Mouse (Mus musculus) liver, embryonic 14 days (tissue): ENCODE measurements around the gene Ccdc186. TPM values are rescaled to one million over a fixed set of nuclear protein-coding genes. Genes with fewer than 3 reads are reported as not detected.

Experiments used
- polyA plus RNA-seq: library from polyadenylated mRNA; depleted of rRNA; stranded (reverse); fragments of >200 nt; gene quantifications from 2 replicates; pipeline ENCODE4 v1.2.3, GENCODE M21; 2012; rRNA removed

Ccdc186 gene
- 2.6 and 2.8 TPM in 2 replicates for polyA plus RNA-seq

DNA sequence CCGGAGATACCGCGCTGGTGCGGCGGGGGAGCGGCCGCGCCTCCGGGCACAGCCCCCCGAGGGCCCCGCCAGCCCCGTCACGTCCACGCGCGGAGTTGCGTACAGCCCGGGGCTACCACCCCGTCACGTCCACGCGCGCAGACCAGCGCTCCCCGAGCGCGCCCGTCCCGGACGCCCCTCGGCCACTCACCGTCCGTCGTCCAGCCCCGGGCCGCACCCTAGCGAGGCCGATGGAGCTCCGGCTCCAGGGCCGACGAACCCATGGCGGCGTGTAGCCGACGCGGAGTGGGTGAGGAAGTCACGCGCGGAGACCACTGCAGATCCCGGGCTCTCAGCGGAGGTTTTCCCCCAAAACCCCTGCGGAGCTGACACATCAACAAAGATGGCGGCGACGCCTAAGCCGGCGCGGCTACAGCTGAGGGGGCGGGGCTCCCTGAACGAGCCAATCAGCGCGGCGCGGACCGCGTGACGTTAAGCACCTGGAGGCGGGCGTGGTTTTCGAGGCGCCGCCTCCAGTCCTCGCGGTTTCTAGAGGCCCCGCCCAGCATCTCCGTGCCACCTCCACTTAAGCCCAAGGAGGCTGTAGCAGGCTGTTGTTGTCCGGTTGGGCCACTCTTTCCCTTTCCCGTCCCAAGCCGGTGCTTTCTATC is at the start of gene Ccdc186:
Gene Ccdc186 (minus strand): TSS at position 393 of the 650 bp plus-strand sequence.

DNA sequence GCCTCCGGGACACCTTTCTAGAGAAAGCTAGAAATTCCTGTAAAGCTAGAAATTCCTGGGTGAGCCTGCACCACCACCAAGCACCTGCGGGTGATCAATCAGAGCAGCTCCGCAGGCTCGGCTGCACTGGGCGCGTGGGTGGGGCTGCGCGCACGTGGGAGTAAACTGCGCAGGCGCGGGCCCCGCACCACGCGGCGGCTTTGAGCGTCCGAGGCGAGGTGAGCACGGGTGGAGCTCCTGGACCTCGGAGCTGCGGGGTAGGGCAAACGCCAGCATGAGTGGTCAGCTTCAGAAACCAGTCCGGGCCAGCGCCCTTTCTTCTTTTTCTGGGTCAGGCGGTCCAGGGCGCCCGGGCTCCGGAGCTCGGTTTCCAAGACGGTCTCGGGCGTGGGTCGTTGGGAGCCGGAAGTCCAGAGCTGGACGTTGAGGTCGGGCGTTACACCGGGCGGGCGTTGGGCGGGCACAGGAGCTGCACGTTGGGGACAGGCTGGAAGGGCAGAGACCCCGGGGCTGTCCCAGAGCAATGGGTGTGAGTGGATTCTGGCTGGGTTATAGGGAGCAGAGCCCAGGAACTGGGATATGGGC is 4.1 kb upstream of the Ccdc186 start, which contains the start of gene Tdrd1:
Gene Tdrd1 (plus strand): TSS at position 163 of the 585 bp plus-strand sequence.

Other genes with a start within 250 kb of the Ccdc186 start
- 0.26 and 0.29 TPM in 2 replicates for gene Adrb1, start 100.0 kb downstream of the Ccdc186 start, polyA plus RNA-seq
- gene Tdrd1, start 4.0 kb upstream of the Ccdc186 start, polyA plus RNA-seq: 0.02 and 0.06 TPM in 2 replicates
- 0.02 TPM in 1 of 2 replicates, not detected in the other for gene Vwa2, start 52.1 kb upstream of the Ccdc186 start, polyA plus RNA-seq
- 0.61 and 0.63 TPM in 2 replicates for gene Afap1l2, start 186.0 kb upstream of the Ccdc186 start, polyA plus RNA-seq